Mouse (Mus musculus): ENCODE results near the gene Ralgapa2. TPM values are rescaled to one million over a fixed set of nuclear protein-coding genes. Genes with fewer than 3 reads are reported as not detected.

Gene Ralgapa2
- polyA plus RNA-seq, 1 experiment: 17.8 TPM

- H3K4me1 ChIP-seq (replicated peaks; ENCODE audit: control insufficient read depth, insufficient read depth, low read length): no peaks in the 10 kb centered on the region
- no peaks in the 10 kb centered on the region for H3K36me3 ChIP-seq (ENCODE audit: control insufficient read depth, insufficient read depth, low read length)
- WGBS: 91% methylated on average over 2 of the region's 2 CpGs
- no peaks in the 10 kb centered on the region for H3K27me3 ChIP-seq (ENCODE audit: control insufficient read depth, insufficient read depth, low read length)
- TF ChIP-seq POLR2A (IDR thresholded peaks at IDR 0.05; ENCODE audit: control insufficient read depth, extremely low read depth, insufficient read depth, low read length, poor library complexity): no peak
- TF ChIP-seq CTCF (IDR thresholded peaks at IDR 0.05; ENCODE audit: borderline replicate concordance, control insufficient read depth, extremely low read depth, insufficient read depth, low read length, poor library complexity): no peak
- DNase-seq: no peak
- no peak overlapping the region for H3K4me3 ChIP-seq (ENCODE audit: control insufficient read depth, insufficient read depth, low read length)
- no peak overlapping the region for H3K27ac ChIP-seq (ENCODE audit: control insufficient read depth, insufficient read depth, low read length)
Measured at GRCm38 (mm10) chr2:146363483-146363882, 148.7 kb downstream of the Ralgapa2 start.

GRCm38 (mm10) chr2:146362932-146363331 is 149.2 kb downstream of the Ralgapa2 start:
- Histone ChIP-seq H3K4me1 (replicated peaks; ENCODE audit: control insufficient read depth, insufficient read depth, low read length) (no peaks in the 10 kb centered on the region), H3K27me3 (ENCODE audit: control insufficient read depth, insufficient read depth, low read length) (no peaks in the 10 kb centered on the region), H3K27ac (ENCODE audit: control insufficient read depth, insufficient read depth, low read length) (no peak overlapping the region), H3K4me3 (ENCODE audit: control insufficient read depth, insufficient read depth, low read length) (no peak overlapping the region), H3K36me3 (ENCODE audit: control insufficient read depth, insufficient read depth, low read length) (no peaks in the 10 kb centered on the region)
- TF ChIP-seq POLR2A (IDR thresholded peaks at IDR 0.05; ENCODE audit: control insufficient read depth, extremely low read depth, insufficient read depth, low read length, poor library complexity) (no peak), CTCF (IDR thresholded peaks at IDR 0.05; ENCODE audit: borderline replicate concordance, control insufficient read depth, extremely low read depth, insufficient read depth, low read length, poor library complexity) (no peak)
- 94% methylated on average over 1 of the region's 1 CpGs for WGBS
- no peak for DNase-seq

GRCm38 (mm10) chr2:146361969-146362368 is 150.2 kb downstream of the Ralgapa2 start:
- WGBS: 98% methylated on average over 4 of the region's 4 CpGs
- DNase-seq: no peak
- no peak for TF ChIP-seq POLR2A (IDR thresholded peaks at IDR 0.05; ENCODE audit: control insufficient read depth, extremely low read depth, insufficient read depth, low read length, poor library complexity)
- TF ChIP-seq CTCF (IDR thresholded peaks at IDR 0.05; ENCODE audit: borderline replicate concordance, control insufficient read depth, extremely low read depth, insufficient read depth, low read length, poor library complexity): no peak
- no peaks in the 10 kb centered on the region for H3K4me1 ChIP-seq (replicated peaks; ENCODE audit: control insufficient read depth, insufficient read depth, low read length)
- no peaks in the 10 kb centered on the region for H3K27me3 ChIP-seq (ENCODE audit: control insufficient read depth, insufficient read depth, low read length)
- H3K27ac ChIP-seq (ENCODE audit: control insufficient read depth, insufficient read depth, low read length): no peak overlapping the region
- no peak overlapping the region for H3K4me3 ChIP-seq (ENCODE audit: control insufficient read depth, insufficient read depth, low read length)
- no peaks in the 10 kb centered on the region for H3K36me3 ChIP-seq (ENCODE audit: control insufficient read depth, insufficient read depth, low read length)

GRCm38 (mm10) chr2:146361076-146361475 is 151.1 kb downstream of the Ralgapa2 start:
- H3K27ac ChIP-seq (ENCODE audit: control insufficient read depth, insufficient read depth, low read length): no peak overlapping the region
- H3K4me3 ChIP-seq (ENCODE audit: control insufficient read depth, insufficient read depth, low read length): no peak overlapping the region
- no peaks in the 10 kb centered on the region for H3K4me1 ChIP-seq (replicated peaks; ENCODE audit: control insufficient read depth, insufficient read depth, low read length)
- no peak for TF ChIP-seq CTCF (IDR thresholded peaks at IDR 0.05; ENCODE audit: borderline replicate concordance, control insufficient read depth, extremely low read depth, insufficient read depth, low read length, poor library complexity)
- no peak for TF ChIP-seq POLR2A (IDR thresholded peaks at IDR 0.05; ENCODE audit: control insufficient read depth, extremely low read depth, insufficient read depth, low read length, poor library complexity)
- DNase-seq: no peak
- 93% methylated on average over 3 of the region's 3 CpGs for WGBS
- no peaks in the 10 kb centered on the region for H3K27me3 ChIP-seq (ENCODE audit: control insufficient read depth, insufficient read depth, low read length)
- H3K36me3 ChIP-seq (ENCODE audit: control insufficient read depth, insufficient read depth, low read length): no peaks in the 10 kb centered on the region; the same call in 1 of the 2 replicates

GRCm38 (mm10) chr2:146359676-146360075 is 152.5 kb downstream of the Ralgapa2 start:
- Histone ChIP-seq H3K4me3 (ENCODE audit: control insufficient read depth, insufficient read depth, low read length) (no peak overlapping the region), H3K36me3 (ENCODE audit: control insufficient read depth, insufficient read depth, low read length) (no peaks in the 10 kb centered on the region; the same call in 1 of the 2 replicates), H3K27me3 (ENCODE audit: control insufficient read depth, insufficient read depth, low read length) (no peaks in the 10 kb centered on the region), H3K27ac (ENCODE audit: control insufficient read depth, insufficient read depth, low read length) (no peak overlapping the region), H3K4me1 (replicated peaks; ENCODE audit: control insufficient read depth, insufficient read depth, low read length) (no peaks in the 10 kb centered on the region)
- TF ChIP-seq POLR2A (IDR thresholded peaks at IDR 0.05; ENCODE audit: control insufficient read depth, extremely low read depth, insufficient read depth, low read length, poor library complexity) (no peak), CTCF (IDR thresholded peaks at IDR 0.05; ENCODE audit: borderline replicate concordance, control insufficient read depth, extremely low read depth, insufficient read depth, low read length, poor library complexity) (no peak)
- 91% methylated on average over 2 of the region's 2 CpGs for WGBS
- no peak for DNase-seq

GRCm38 (mm10) chr2:146356524-146356923 is 155.6 kb downstream of the Ralgapa2 start:
- H3K4me3 ChIP-seq (ENCODE audit: control insufficient read depth, insufficient read depth, low read length): no peak overlapping the region
- H3K27me3 ChIP-seq (ENCODE audit: control insufficient read depth, insufficient read depth, low read length): no peaks in the 10 kb centered on the region
- TF ChIP-seq POLR2A (IDR thresholded peaks at IDR 0.05; ENCODE audit: control insufficient read depth, extremely low read depth, insufficient read depth, low read length, poor library complexity) (no peak), CTCF (IDR thresholded peaks at IDR 0.05; ENCODE audit: borderline replicate concordance, control insufficient read depth, extremely low read depth, insufficient read depth, low read length, poor library complexity) (no peak)
- H3K27ac ChIP-seq (ENCODE audit: control insufficient read depth, insufficient read depth, low read length): no peak overlapping the region
- DNase-seq: no peak
- WGBS: 94% methylated on average over 6 of the region's 6 CpGs
- no peaks in the 10 kb centered on the region; the same call in 1 of the 2 replicates for H3K36me3 ChIP-seq (ENCODE audit: control insufficient read depth, insufficient read depth, low read length)
- no peaks in the 10 kb centered on the region for H3K4me1 ChIP-seq (replicated peaks; ENCODE audit: control insufficient read depth, insufficient read depth, low read length)

GRCm38 (mm10) chr2:146350230-146350629 is 161.9 kb downstream of the Ralgapa2 start:
- DNase-seq: no peak
- H3K36me3 ChIP-seq (ENCODE audit: control insufficient read depth, insufficient read depth, low read length): peaks cover 3% of the 10 kb centered on the region; the same call in 1 of the 2 replicates
- TF ChIP-seq CTCF (IDR thresholded peaks at IDR 0.05; ENCODE audit: borderline replicate concordance, control insufficient read depth, extremely low read depth, insufficient read depth, low read length, poor library complexity) (no peak), POLR2A (IDR thresholded peaks at IDR 0.05; ENCODE audit: control insufficient read depth, extremely low read depth, insufficient read depth, low read length, poor library complexity) (no peak)
- WGBS: 97% methylated on average over 5 of the region's 5 CpGs
- H3K27ac ChIP-seq (ENCODE audit: control insufficient read depth, insufficient read depth, low read length): no peak overlapping the region
- H3K4me1 ChIP-seq (replicated peaks; ENCODE audit: control insufficient read depth, insufficient read depth, low read length): peaks cover 6% of the 10 kb centered on the region
- H3K4me3 ChIP-seq (ENCODE audit: control insufficient read depth, insufficient read depth, low read length): no peak overlapping the region
- H3K27me3 ChIP-seq (ENCODE audit: control insufficient read depth, insufficient read depth, low read length): no peaks in the 10 kb centered on the region
